Mouse (Mus musculus) gastrocnemius, postnatal 10 days (tissue): ENCODE measurements around the gene Itgal. TPM values are rescaled to one million over a fixed set of nuclear protein-coding genes. Genes with fewer than 3 reads are reported as not detected.
"Not testable (repeated sequence)": the region's sequence is repeated elsewhere in the genome, so short reads cannot be mapped to it uniquely, and the experiment has no call there.

ENCODE experiments used
- DNase-seq: peaks from one replicate; pipeline ENCODE4 v3.0.0; 2021; ENCODE audit warnings: mixed read lengths
- total RNA-seq, 2 experiments: library from RNA; stranded (reverse); gene quantifications; 2 replicates each; pipeline ENCODE4 v1.2.3; 2021

Gene Itgal
- total RNA-seq, 2 experiments from 2014 or later = 0.75 to 1.5 TPM

DNA sequence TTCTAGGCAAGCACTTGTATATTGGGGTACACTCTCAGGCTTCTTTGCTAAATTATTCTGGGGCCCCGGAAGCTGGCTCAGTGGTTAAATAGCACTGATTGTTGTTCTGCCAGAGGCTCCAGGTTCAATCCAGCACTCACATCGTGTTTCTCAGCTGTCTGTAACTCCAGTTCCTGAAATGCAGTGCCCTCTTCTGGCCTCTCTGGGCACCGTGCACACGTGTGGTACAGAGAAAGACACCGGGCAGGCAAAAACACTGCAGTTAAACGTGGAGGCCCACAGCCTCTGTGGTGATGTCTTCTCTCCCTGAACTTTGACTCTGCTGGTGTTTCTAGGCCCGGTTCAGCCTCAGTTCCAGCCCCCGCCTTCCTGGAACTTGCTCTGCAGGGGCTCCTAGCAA lies 17.7 kb upstream of the Itgal start:
- DNase-seq = peak; percentile 28

DNA sequence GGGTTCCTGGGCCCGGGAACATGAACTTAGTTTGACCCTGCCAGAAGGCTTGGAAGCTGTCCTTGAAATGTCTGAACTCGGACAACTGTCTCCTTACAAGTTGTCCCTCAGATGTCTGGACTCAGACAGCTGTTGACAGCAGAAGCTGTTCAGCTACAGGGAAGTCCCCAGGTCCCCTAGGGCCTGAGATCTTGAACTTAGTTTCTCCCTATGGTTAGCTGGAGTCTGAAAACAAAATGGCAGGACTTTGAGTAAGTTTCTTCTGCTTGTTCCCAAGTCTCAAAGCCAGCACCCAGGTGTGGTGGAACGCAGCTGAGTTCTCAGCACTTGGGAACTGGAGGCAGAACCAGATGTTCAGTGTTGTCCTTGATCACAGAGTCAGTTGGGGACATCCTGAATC lies 16.0 kb upstream of the Itgal start:
- no peak for DNase-seq

DNA sequence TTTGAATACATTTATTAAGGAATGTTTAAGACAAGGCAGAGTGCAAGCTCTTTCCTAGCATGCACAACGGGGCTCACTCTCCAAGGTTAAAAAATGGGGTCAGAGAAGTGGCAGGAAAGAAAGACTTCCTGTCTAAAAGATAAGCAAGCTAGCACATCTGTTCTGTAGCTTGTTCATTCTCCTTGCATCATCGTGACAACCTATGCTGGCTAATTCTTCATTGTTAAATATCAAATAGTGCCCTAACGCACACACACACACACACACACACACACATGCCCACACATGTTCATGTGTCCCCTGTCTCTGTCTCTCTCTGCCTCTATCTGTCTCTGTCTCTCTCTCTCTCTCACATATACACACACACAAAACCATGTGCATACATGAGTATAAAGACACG lies 14.9 kb upstream of the Itgal start:
- DNase-seq = no peak

DNA sequence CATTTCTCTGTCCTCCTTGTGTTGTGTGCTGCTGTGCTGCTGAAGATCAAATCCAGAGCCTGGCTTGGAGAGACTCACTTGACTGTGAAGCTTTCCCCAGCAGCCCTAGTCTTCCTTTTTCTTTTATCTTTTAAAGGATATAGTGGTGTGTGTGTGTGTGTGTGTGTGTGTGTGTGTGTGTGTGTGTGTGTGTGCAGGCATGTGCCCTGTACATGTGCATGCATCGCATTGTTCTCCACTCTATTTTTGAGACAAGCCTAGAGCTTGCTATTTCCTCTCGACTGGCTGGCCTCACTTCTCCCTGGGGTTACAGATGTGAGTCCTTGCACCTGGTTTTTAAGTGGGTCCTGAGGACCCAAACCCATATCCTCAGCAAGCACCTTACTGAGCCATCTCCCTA lies 13.9 kb upstream of the Itgal start:
- DNase-seq = no peak

DNA sequence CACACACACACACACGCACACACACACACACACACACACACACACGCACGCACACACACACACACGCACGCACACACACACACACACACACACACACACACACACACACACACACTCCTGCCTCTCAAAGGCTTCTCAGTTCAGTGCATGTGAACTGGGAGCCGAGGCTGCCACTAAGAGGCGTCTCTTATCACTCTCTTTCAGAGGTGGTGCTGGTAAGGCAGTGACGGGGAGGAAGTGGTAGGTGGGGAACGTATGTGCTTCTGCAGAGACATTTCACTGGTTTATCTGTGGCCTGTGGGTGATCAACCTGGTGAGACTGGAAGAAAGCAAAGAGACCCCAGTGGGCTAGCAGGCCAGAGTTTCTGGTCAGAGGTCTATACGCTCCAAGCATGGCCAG lies 10.9 kb upstream of the Itgal start:
- DNase-seq = no peak

DNA sequence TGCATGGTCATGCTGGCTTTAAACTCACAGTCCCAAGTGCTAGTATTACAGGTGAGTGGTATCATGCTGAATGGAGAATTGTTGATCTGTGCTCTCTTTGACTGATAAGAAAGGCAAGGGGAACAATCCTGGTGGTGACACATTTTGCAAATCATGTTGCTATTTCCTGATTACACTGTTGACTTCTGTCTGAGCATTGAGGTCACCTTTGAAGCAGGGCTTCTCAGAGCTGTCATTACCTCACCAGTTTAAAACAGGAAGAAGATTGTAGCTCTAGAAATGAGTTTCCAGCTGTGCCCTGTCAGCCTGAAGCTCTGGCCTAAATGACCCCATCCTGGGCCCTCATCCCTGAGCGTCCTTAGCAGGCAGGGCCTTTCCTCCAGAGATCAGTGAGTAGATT lies 8.1 kb upstream of the Itgal start:
- no peak for DNase-seq

DNA sequence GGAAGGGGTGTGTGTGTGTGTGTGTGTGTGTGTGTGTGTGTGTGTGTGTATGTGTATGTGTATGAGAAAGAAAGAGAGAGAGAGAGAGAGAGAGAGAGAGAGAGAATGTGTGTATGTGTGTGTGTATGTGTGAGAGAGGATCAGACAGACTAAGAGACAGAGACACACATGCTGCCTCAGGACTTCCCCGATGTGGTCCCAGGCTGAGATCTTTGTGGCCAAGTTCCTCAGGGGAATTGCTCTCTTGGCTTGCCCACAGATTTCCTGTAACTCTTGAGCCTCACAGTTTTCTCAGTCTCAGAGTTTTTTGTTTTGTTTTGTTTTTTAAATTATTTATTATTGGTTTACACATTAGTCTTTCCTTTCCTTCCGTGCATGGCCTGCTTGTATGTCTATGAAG lies 6.8 kb upstream of the Itgal start:
- DNase-seq = no peak

DNA sequence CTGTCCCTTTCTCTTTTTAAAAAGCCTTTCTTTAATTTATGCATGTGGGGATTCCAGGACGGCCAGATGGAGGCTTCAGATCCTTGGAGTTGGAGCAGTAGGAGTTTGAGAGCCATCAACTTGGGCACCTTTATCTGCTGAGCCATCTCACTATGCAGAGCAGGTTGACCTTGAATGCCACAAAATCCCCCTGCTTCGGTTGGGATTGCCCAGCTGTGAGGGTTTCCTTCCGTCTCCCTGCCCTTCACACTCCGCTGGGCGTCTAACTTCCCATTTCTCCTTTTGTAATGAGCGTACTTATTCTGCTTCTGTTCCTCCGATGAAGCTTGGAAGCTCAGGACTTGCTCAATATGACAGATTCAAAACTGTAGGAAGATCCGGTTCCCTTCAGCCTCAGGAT lies 5.9 kb upstream of the Itgal start:
- no peak for DNase-seq

DNA sequence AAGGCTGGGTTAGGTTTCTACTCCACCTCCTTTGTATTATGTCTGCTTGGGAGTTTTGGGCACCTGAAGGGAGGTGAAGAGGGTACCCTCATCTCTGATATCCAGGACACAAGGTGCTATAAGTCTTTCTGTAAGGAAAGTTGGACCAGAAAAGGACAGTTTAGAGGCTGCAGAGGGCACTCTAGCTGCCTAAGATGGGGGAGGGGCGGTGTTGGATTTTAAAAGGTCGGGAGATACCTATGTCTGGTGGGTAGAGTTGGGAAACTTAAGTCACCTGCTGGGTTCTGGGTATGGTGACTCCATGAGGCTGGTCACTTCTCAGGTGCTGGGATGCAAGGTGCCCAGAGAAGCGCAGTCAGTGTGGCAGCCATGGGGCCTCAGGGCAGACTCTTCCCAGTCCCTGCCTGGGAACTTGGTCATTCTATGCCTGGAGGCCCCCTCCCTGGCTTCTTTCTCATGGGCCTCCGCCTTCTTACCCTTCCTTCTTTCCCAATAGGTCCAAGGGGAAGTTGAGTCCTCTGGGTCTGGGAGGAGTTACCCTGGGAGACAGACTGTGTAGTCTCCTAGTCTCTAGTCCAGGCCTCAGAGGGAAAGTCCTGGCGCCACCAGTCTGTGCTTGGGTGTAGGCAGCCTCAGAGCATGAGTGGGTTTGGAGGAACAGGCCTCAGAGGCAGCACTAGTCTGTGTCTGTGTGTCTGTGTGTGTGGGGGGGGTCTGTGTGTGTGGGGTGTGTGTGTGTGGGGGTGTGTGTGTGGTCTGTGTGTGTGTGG lies 911 bp downstream of the Itgal start:
- no peak for DNase-seq

DNA sequence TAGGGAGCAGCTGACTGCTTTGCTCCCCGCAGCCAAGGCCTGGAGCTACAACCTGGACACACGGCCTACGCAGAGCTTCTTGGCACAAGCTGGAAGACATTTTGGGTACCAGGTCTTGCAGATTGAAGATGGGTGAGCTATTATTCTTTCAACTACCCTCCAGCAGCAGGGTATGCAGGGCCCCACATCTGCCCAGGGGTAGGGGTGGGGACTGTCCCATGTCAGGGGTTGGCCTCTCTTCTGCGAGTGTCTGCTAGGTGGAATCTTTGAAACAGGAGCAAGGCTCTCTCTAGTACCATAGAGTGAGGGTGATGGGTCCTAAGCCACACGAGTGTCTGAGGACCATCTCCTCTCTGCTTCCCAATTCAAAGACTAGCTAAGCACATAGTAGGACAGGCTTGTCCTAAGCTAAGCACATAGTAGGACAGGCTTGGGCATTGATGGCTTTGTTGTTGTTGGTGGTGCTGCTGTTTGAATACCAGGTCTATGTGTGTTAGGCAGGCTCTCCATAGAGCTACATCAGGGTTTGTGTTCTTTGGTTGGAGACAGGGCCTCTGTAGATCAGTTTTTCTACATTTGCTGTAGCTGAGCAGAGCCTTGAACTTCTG lies 1.6 kb downstream of the Itgal start:
- DNase-seq = no peak

DNA sequence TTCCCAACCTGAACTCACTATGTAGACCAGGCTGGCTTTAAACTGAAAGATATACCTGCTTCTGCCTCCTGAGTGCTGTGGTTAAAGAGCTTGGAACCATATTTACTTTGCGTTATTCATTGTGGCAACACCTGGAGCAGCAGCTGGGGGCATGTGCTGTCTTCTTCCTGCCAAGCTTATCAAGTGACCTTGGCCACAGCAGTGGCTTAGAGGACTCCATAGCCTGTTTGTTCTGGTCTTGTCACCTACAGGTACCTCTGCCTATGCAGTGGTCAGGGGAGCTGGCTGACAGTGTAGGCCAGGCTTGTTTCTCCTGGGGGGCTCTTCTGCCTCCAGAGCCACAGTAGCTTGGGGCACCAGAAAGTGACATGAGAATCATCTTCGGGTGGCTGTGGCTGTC lies 12.4 kb downstream of the Itgal start:
- no peak for DNase-seq

DNA sequence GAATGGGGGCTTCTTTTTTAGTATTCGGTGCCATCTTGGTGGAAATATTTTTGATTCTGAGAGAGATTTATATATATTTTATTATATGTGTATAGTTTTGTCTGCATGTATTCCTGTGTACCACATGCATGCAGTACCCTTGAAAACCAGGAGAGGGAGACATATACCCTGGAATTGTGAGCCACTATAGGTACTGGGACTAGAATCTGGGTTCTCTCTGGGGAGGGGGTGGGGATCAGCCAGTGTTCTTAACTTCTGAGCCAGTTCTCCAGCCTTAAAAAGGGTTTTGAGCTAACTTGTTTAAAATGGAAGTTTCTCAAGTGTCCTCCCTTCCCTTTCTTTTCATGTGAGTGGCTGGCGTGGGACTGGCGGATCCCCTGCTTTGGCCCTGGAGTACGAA lies 12.8 kb downstream of the Itgal start:
- DNase-seq = no peak

DNA sequence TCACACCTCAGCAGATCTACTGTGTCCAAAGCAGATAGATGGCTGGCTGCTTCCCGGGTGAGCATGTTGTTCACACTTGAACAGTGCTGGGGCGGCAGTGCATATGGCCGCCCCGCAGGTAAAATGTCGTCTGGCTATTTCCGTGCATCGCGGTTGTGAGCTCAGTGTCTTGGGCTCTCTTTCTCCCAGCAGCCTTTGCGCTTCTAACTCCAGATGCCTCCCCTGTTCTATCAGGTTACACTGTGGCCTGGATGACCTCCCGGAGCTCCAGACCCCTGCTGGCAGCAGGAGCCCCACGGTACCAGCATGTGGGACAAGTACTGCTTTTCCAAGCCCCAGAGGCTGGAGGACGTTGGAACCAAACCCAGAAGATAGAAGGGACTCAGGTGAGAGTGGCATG lies 13.9 kb downstream of the Itgal start:
- no peak for DNase-seq

DNA sequence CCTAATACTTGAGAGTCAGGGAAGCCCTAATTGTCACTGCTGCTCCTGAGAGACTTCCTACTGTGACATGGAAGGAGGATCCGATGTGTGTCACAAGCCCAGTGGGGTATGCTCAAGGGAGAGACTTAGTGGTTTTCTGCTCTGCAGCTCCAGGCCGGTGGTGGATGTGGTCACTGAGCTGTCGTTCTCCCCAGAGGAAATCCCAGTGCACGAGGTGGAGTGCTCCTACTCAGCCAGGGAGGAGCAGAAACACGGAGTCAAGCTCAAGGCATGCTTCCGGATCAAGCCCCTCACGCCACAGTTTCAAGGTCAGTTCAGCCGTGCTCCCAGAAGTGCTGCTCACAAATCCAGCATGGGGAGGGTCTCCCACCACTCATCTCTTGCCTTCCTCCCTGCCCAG lies 17.9 kb downstream of the Itgal start:
- no peak for DNase-seq

DNA sequence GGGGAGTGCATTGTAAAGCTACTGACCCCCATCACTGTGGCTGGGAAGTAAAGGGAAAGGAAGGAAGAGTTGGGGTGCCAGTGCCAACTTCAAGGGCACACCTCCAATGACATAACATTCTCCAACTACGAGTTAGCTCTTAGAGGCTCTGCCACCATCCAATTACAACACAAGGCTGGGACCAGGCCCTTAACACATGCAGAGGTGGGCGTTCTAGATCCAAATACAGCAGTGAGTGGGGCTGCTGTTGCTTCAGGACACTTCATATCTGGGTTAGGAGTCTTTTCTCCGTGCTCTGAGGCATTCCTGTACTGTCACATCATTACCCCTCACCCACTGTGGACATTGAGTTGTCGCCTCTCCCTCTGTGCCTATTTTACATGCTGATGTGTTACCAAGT lies 25.0 kb downstream of the Itgal start:
- no peak for DNase-seq

DNA sequence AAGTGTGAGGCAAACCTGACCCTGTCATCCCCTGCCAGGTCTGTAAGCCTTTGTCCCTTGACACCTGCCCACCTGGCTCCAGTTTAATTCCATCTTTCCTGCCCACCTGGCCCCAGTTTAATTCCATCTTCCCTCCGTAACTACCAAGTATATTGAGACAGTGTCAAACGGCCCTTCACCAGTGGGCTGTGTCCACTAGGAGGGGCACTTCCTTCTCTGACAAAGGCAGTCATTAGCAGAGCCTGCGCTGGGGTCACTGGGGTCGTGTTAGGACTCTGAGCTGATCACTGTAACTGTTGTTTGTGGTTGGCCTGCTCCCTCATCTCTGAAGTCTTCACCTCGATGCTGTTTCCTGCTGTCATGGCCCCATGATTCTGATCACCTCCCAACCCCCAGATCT lies 26.0 kb downstream of the Itgal start:
- peak; percentile 49 for DNase-seq

DNA sequence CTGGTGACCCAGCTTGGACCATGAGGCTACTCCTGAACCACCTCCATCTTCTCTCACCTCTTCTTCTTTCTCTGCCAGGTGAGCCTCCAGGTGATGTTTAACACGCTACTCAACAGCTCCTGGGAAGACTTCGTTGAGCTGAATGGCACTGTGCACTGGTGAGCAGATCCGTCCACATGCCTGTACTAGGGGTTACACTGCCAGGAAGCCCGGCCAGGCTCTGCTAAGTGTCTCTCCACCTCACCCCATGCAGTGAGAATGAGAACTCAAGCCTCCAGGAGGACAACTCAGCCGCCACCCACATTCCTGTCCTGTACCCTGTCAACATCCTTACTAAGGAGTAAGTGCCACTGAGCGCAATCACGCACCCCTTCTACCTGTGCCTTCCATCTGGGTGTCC lies 28.9 kb downstream of the Itgal start:
- DNase-seq = no peak

DNA sequence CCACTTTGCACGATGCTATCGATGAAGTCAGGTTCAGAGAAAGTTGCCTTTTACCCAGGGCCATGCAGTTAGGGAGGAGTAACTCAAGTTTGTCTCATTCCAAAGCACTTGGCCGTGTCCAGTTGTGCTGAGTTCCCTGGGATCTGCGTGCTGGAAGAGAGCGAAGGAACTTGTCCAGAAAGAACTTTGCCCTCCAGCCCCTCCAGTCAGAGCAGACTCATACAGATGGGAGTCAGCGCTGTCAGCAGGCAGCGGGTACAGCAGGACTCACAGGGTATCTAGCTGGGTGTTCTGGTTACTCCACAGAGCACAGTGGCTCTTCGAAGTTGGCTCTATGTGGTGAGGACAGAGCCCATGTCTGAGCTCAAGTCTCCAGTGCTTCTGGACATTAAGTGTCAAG lies 29.5 kb downstream of the Itgal start:
- DNase-seq = no peak

DNA sequence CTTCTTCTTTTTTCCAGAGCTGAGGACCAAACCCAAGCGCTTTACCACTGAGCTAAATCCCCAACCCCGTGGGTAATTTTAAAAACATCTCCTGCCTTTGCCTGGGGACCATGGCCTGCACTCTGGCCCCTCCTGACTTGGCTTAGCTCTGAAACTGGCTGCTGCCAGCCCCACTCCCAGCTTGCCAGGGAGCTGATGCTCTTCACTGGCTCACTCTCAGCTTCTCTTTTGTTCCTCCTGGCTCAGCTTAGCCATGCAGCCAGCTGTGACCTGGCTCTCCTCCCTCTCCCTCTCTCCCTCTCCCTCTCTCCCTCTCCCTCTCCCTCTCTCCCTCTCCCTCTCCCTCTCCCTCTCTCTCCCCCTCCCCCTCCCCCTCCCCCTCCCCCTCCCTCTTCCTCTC lies 30.6 kb downstream of the Itgal start:
- peak; percentile 74 for DNase-seq

DNA sequence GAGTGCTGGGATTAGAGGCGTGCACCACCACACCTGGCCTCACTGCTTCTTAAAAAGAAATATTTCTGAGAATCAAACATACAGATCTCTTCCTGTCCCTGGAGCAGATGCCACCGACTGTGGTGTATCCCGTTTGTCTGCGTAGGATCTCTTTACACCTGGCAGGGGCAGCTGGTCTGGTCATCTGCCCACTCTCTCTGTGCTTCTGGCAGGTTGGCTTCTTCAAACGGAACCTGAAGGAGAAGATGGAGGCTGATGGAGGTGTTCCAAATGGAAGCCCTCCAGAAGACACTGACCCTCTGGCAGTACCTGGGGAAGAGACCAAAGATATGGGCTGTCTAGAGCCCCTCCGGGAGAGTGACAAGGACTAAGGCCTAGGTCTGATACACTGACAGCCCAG lies 37.2 kb downstream of the Itgal start:
- no peak for DNase-seq

DNA sequence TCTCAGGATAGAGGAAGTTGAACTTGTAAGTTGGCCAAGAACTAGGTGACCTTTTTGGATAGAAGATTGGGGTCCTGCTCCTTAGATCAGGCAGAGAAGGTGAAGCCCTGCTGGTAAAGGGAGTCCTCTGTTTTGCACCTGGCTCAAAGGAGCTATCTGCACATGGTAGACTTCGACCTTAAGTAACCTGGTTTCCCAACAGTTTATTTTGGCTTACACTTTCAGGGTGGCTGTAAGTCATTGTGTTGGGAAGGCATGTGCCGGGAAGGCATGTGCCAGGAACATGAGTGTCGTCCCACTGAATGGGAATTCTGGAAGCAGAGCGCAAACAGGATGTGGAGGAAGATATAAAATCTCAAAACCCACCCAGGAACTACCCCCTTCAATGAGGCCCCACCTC lies 39.5 kb downstream of the Itgal start:
- no peak for DNase-seq

DNA sequence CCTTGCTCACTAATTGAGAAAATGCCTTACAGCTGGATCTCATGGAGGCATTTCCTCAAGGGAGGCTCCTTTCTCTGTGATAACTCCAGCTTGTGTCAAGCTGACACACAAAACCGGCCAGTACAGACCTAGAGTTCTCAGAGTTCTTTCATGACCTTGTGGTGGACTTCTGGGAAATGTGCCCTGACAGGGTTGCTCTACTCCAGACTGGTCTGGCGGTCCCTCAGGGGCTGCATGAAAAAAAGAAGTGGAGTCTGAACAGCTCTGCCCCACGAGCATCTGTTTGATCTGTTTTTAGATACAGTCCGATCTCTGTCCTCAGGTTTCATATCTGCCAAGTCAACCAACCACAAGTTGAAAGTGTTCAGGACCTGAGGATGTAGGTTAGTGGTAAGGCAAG lies 41.6 kb downstream of the Itgal start:
- DNase-seq = no peak

DNA sequence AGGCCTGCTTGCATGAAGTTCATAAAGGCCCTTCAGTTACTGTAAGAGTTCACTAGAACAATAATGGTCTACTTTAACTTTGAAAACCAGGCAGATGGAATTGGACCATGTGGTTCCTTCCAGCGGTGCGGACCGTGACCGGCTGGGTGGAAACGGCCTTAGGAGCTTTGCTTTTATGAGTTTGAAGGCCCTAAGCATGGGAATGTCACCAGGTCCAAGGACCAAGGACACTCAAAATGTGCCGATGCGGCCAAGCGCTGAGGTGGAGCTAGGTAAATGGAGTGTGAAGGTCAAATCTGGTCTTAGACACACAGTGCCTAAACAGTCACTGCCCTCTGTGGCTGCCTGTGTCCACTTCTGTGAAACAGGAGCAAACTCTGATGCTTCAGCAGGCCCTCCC lies 45.3 kb downstream of the Itgal start:
- no peak for DNase-seq

DNA sequence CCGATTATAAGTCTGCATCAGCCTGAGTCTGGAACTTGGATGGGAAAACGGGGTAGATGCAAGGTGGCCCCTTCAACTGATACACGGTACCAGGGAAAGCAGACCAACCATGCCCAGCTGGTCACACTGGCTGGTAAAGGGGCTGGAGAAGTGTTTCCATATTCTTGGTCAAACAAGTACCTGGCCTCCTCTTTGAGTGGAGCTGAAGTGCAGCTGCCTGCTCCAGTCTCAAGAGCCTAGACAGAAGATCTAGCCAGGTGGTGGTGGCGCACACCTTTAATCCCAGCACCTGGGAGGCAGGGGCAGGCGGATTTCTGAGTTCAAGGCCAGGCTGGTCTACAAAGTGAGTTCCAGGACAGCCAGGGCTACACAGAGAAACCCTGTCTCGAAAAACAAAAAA lies 45.8 kb downstream of the Itgal start:
- not testable (repeated sequence) for DNase-seq

DNA sequence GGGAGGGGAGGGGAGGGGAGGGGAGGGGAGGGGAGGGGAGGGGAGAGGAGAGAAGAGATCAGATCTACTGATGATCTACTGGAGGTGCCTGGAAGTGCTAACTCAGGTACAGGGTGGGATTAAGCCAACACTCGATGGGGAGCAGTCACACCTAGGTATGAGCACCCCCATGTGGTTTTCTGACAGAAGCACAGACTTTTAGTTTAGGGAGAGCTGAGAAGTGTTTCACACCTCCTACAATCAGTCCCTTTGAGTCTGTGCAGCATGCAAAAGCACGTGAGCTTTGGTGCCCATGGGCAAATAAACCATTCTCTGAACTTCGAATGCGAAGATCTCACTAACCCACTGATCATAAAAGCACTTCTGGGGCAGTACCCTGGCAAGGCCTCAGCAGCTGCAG lies 46.3 kb downstream of the Itgal start:
- DNase-seq = no peak
